Mouse (Mus musculus): ENCODE measurements around the gene Cbr1. TPM values are rescaled to one million over a fixed set of nuclear protein-coding genes. Genes with fewer than 3 reads are reported as not detected.

Cbr1 gene
- 137 TPM in 2 replicates for polyA plus RNA-seq (2015; fragmentation: Nextera tagmentation; extraction: Ambion mirVana)

GRCm38 (mm10) chr16:93605553-93605952 is at the start of gene Cbr1:
Cbr1 (plus strand) TSS chr16:93605853.
- no peaks in the 10 kb centered on the region for H3K9me3 ChIP-seq (ENCODE audit: control insufficient read depth, low read length)
- H3K4me1 ChIP-seq (replicated peaks; ENCODE audit: control insufficient read depth, insufficient read depth, low read length): peaks cover 21% of the 10 kb centered on the region
- peak within 1 kb of the TSS; percentile 71 for H3K9ac ChIP-seq (replicated peaks; ENCODE audit: low read depth, low read length)
- no peaks in the 10 kb centered on the region for H3K27me3 ChIP-seq (replicated peaks; ENCODE audit: control insufficient read depth, insufficient read depth, low read length)
- H3K27ac ChIP-seq (ENCODE audit: low read length): peak within 1 kb of the TSS; percentile 92
- peak within 1 kb of the TSS; percentile 56 for H3K4me3 ChIP-seq (replicated peaks; ENCODE audit: low read length)
- no peak for ATAC-seq
- H3K36me3 ChIP-seq (ENCODE audit: control insufficient read depth, insufficient read depth): no peaks in the 10 kb centered on the region
- 66% methylated on average over 4 of the region's 4 CpGs for WGBS
- H3K4me2 ChIP-seq (ENCODE audit: low read length): peak within 1 kb of the TSS; percentile 99

- Histone ChIP-seq H3K9ac (replicated peaks; ENCODE audit: low read depth, low read length) (no peak overlapping the region), H3K27ac (ENCODE audit: low read length) (no peak overlapping the region), H3K9me3 (ENCODE audit: control insufficient read depth, low read length) (no peaks in the 10 kb centered on the region), H3K36me3 (ENCODE audit: control insufficient read depth, insufficient read depth) (no peaks in the 10 kb centered on the region), H3K4me3 (replicated peaks; ENCODE audit: low read length) (no peak overlapping the region), H3K4me1 (replicated peaks; ENCODE audit: control insufficient read depth, insufficient read depth, low read length) (no peaks in the 10 kb centered on the region), H3K27me3 (replicated peaks; ENCODE audit: control insufficient read depth, insufficient read depth, low read length) (no peaks in the 10 kb centered on the region), H3K4me2 (ENCODE audit: low read length) (no peak overlapping the region)
- WGBS: 75% methylated on average over 8 of the region's 8 CpGs
- no peak for ATAC-seq
These were observed 48.0 kb upstream of the Cbr1 start for GRCm38 (mm10) chr16:93557646-93558045.

GRCm38 (mm10) chr16:93558499-93558898 is 47.2 kb upstream of the Cbr1 start:
- Histone ChIP-seq H3K9ac (replicated peaks; ENCODE audit: low read depth, low read length) (no peak overlapping the region), H3K4me1 (replicated peaks; ENCODE audit: control insufficient read depth, insufficient read depth, low read length) (no peaks in the 10 kb centered on the region), H3K27ac (ENCODE audit: low read length) (no peak overlapping the region), H3K27me3 (replicated peaks; ENCODE audit: control insufficient read depth, insufficient read depth, low read length) (no peaks in the 10 kb centered on the region), H3K36me3 (ENCODE audit: control insufficient read depth, insufficient read depth) (no peaks in the 10 kb centered on the region), H3K4me2 (ENCODE audit: low read length) (no peak overlapping the region), H3K4me3 (replicated peaks; ENCODE audit: low read length) (no peak overlapping the region), H3K9me3 (ENCODE audit: control insufficient read depth, low read length) (no peaks in the 10 kb centered on the region)
- ATAC-seq: no peak
- 16% methylated on average over 12 of the region's 12 CpGs for WGBS

GRCm38 (mm10) chr16:93572383-93572782 is 33.3 kb upstream of the Cbr1 start:
- no peaks in the 10 kb centered on the region for H3K9me3 ChIP-seq (ENCODE audit: control insufficient read depth, low read length)
- no peak overlapping the region for H3K27ac ChIP-seq (ENCODE audit: low read length)
- H3K9ac ChIP-seq (replicated peaks; ENCODE audit: low read depth, low read length): no peak overlapping the region
- no peaks in the 10 kb centered on the region for H3K4me1 ChIP-seq (replicated peaks; ENCODE audit: control insufficient read depth, insufficient read depth, low read length)
- WGBS: 95% methylated on average over 6 of the region's 6 CpGs
- no peak for ATAC-seq
- no peaks in the 10 kb centered on the region for H3K27me3 ChIP-seq (replicated peaks; ENCODE audit: control insufficient read depth, insufficient read depth, low read length)
- no peaks in the 10 kb centered on the region for H3K36me3 ChIP-seq (ENCODE audit: control insufficient read depth, insufficient read depth)
- no peak overlapping the region for H3K4me2 ChIP-seq (ENCODE audit: low read length)
- H3K4me3 ChIP-seq (replicated peaks; ENCODE audit: low read length): no peak overlapping the region

- no peaks in the 10 kb centered on the region for H3K36me3 ChIP-seq (ENCODE audit: control insufficient read depth, insufficient read depth)
- no peak overlapping the region for H3K4me3 ChIP-seq (replicated peaks; ENCODE audit: low read length)
- no peaks in the 10 kb centered on the region for H3K9me3 ChIP-seq (ENCODE audit: control insufficient read depth, low read length)
- no peak overlapping the region for H3K9ac ChIP-seq (replicated peaks; ENCODE audit: low read depth, low read length)
- H3K4me1 ChIP-seq (replicated peaks; ENCODE audit: control insufficient read depth, insufficient read depth, low read length): no peaks in the 10 kb centered on the region
- 96% methylated on average over 5 of the region's 5 CpGs for WGBS
- H3K4me2 ChIP-seq (ENCODE audit: low read length): no peak overlapping the region
- H3K27me3 ChIP-seq (replicated peaks; ENCODE audit: control insufficient read depth, insufficient read depth, low read length): no peaks in the 10 kb centered on the region
- no peak overlapping the region for H3K27ac ChIP-seq (ENCODE audit: low read length)
- no peak for ATAC-seq
These were observed 32.2 kb upstream of the Cbr1 start for GRCm38 (mm10) chr16:93573434-93573833.

GRCm38 (mm10) chr16:93574521-93575191 is 31.0 kb upstream of the Cbr1 start:
- no peak overlapping the region for H3K4me3 ChIP-seq (replicated peaks; ENCODE audit: low read length)
- no peaks in the 10 kb centered on the region for H3K9me3 ChIP-seq (ENCODE audit: control insufficient read depth, low read length)
- H3K4me1 ChIP-seq (replicated peaks; ENCODE audit: control insufficient read depth, insufficient read depth, low read length): no peaks in the 10 kb centered on the region
- ATAC-seq: no peak
- no peak overlapping the region for H3K9ac ChIP-seq (replicated peaks; ENCODE audit: low read depth, low read length)
- H3K27me3 ChIP-seq (replicated peaks; ENCODE audit: control insufficient read depth, insufficient read depth, low read length): no peaks in the 10 kb centered on the region
- no peaks in the 10 kb centered on the region for H3K36me3 ChIP-seq (ENCODE audit: control insufficient read depth, insufficient read depth)
- H3K4me2 ChIP-seq (ENCODE audit: low read length): no peak overlapping the region
- H3K27ac ChIP-seq (ENCODE audit: low read length): no peak overlapping the region
- WGBS: 54% methylated on average over 18 of the region's 18 CpGs

- no peak for ATAC-seq
- H3K4me1 ChIP-seq (replicated peaks; ENCODE audit: control insufficient read depth, insufficient read depth, low read length): no peaks in the 10 kb centered on the region
- 82% methylated on average over 5 of the region's 5 CpGs for WGBS
These were observed 30.1 kb upstream of the Cbr1 start for GRCm38 (mm10) chr16:93575574-93575973.

GRCm38 (mm10) chr16:93576412-93577082 is 29.1 kb upstream of the Cbr1 start:
- no peaks in the 10 kb centered on the region for H3K4me1 ChIP-seq (replicated peaks; ENCODE audit: control insufficient read depth, insufficient read depth, low read length)
- no peak overlapping the region for H3K9ac ChIP-seq (replicated peaks; ENCODE audit: low read depth, low read length)
- 36% methylated on average over 14 of the region's 14 CpGs for WGBS
- ATAC-seq: no peak
- H3K27me3 ChIP-seq (replicated peaks; ENCODE audit: control insufficient read depth, insufficient read depth, low read length): no peaks in the 10 kb centered on the region
- H3K4me2 ChIP-seq (ENCODE audit: low read length): no peak overlapping the region
- H3K36me3 ChIP-seq (ENCODE audit: control insufficient read depth, insufficient read depth): no peaks in the 10 kb centered on the region
- H3K4me3 ChIP-seq (replicated peaks; ENCODE audit: low read length): no peak overlapping the region
- H3K27ac ChIP-seq (ENCODE audit: low read length): no peak overlapping the region
- no peaks in the 10 kb centered on the region for H3K9me3 ChIP-seq (ENCODE audit: control insufficient read depth, low read length)

More at GRCm38 (mm10) chr16:93575574-93575973, 30.1 kb upstream of the Cbr1 start:
- Histone ChIP-seq H3K9me3 (ENCODE audit: control insufficient read depth, low read length) (no peaks in the 10 kb centered on the region), H3K27me3 (replicated peaks; ENCODE audit: control insufficient read depth, insufficient read depth, low read length) (no peaks in the 10 kb centered on the region), H3K27ac (ENCODE audit: low read length) (no peak overlapping the region), H3K4me3 (replicated peaks; ENCODE audit: low read length) (no peak overlapping the region), H3K9ac (replicated peaks; ENCODE audit: low read depth, low read length) (no peak overlapping the region), H3K4me2 (ENCODE audit: low read length) (no peak overlapping the region), H3K36me3 (ENCODE audit: control insufficient read depth, insufficient read depth) (no peaks in the 10 kb centered on the region)

- Histone ChIP-seq H3K4me1 (replicated peaks; ENCODE audit: control insufficient read depth, insufficient read depth, low read length) (no peaks in the 10 kb centered on the region), H3K36me3 (ENCODE audit: control insufficient read depth, insufficient read depth) (no peaks in the 10 kb centered on the region), H3K4me2 (ENCODE audit: low read length) (no peak overlapping the region), H3K9me3 (ENCODE audit: control insufficient read depth, low read length) (no peaks in the 10 kb centered on the region), H3K27me3 (replicated peaks; ENCODE audit: control insufficient read depth, insufficient read depth, low read length) (no peaks in the 10 kb centered on the region), H3K9ac (replicated peaks; ENCODE audit: low read depth, low read length) (no peak overlapping the region), H3K4me3 (replicated peaks; ENCODE audit: low read length) (no peak overlapping the region), H3K27ac (ENCODE audit: low read length) (no peak overlapping the region)
- no peak for ATAC-seq
- WGBS: 90% methylated on average over 8 of the region's 8 CpGs
These were observed 27.2 kb upstream of the Cbr1 start for GRCm38 (mm10) chr16:93578346-93579005.
